Mouse (Mus musculus) midbrain, embryonic 16.5 days (tissue): ENCODE measurements around the gene Fat3. TPM values are rescaled to one million over a fixed set of nuclear protein-coding genes. Genes with fewer than 3 reads are reported as not detected.

Experiments
- ATAC-seq: fragments of 200-750 bp; cut with Nextera tagmentation; 2 replicates; pipeline ENCODE4 v1.8.0; 2017; ENCODE audit warnings: moderate TSS enrichment
- H3K27ac ChIP-seq: fragments of 300-500 bp; sonication (generic); 2 replicates; pipeline ENCODE4 v1.5.1; 2014; ENCODE audit warnings: mild to moderate bottlenecking, low read length, mixed read lengths
- H3K27me3 ChIP-seq: fragments of 300-500 bp; sonication (generic); 2 replicates; pipeline ENCODE4 v1.6.1; 2014; ENCODE audit warnings: low read depth, low read length, mixed read lengths; ENCODE audit not compliant: control insufficient read depth, insufficient read depth
- H3K36me3 ChIP-seq: fragments of 300-500 bp; sonication (generic); 2 replicates; pipeline ENCODE4 v1.6.1; 2014; ENCODE audit warnings: mild to moderate bottlenecking, low read length, moderate library complexity, mixed read lengths; ENCODE audit not compliant: control insufficient read depth, insufficient read depth
- H3K4me1 ChIP-seq: fragments of 300-500 bp; sonication (generic); 2 replicates; pipeline ENCODE4 v1.6.1; 2014; ENCODE audit warnings: mild to moderate bottlenecking, low read length, mixed read lengths; ENCODE audit not compliant: control insufficient read depth, insufficient read depth
- H3K4me2 ChIP-seq: fragments of 300-500 bp; sonication (generic); 2 replicates; pipeline ENCODE4 v1.6.1; 2014; ENCODE audit warnings: mild to moderate bottlenecking, low read length, mixed read lengths
- H3K4me3 ChIP-seq: fragments of 300-500 bp; sonication (generic); 2 replicates; pipeline ENCODE4 v1.5.1; 2014; ENCODE audit warnings: low read depth, mild to moderate bottlenecking, low read length, moderate library complexity, mixed read lengths
- H3K9ac ChIP-seq: fragments of 300-500 bp; sonication (generic); 2 replicates; pipeline ENCODE4 v1.6.1; 2014; ENCODE audit warnings: low read depth, low read length, mixed read lengths
- H3K9me3 ChIP-seq: fragments of 300-500 bp; sonication (generic); replicated peaks from 2 replicates; pipeline ENCODE4 v1.6.1; 2014; ENCODE audit warnings: mild to moderate bottlenecking, low read length, mixed read lengths; ENCODE audit not compliant: control insufficient read depth, poor library complexity, severe bottlenecking
- WGBS: fragments of 180-500 bp; shearing (Covaris S2); extraction: QIAGEN DNeasy Blood & Tissue Kit; methylation state at CpG from one replicate; pipeline ENCODE4 v1.1.7; 2014; 5-methylcytosine and 5-hydroxymethylcytosine counted together
- polyA plus RNA-seq: library from polyadenylated mRNA; unstranded; fragments of >200 nt; fragmentation: Nextera tagmentation; extraction: Ambion mirVana; gene quantifications from 2 replicates; pipeline ENCODE4 v1.2.1, GENCODE M21; 2015

The Fat3 gene
- polyA plus RNA-seq, 1 experiment from 2014 or later, result 13.4 TPM

- 87% methylated on average over 3 of the region's 3 CpGs for WGBS
- no peaks in the 10 kb centered on the region for H3K9me3 ChIP-seq
- no peak overlapping the region for H3K27ac ChIP-seq
- no peak for ATAC-seq
- H3K27me3 ChIP-seq, result no peaks in the 10 kb centered on the region
- H3K36me3 ChIP-seq, result no peaks in the 10 kb centered on the region
- no peak overlapping the region for H3K9ac ChIP-seq
- H3K4me3 ChIP-seq, result no peak overlapping the region
- H3K4me1 ChIP-seq, result 0 out of 2 replicates have a peak, but pooled peaks cover 2% of the 10 kb centered on the region
- no peak overlapping the region for H3K4me2 ChIP-seq
Measured at GRCm38 (mm10) chr9:16461491-16461890, 39.6 kb downstream of the Fat3 start.

- H3K27ac ChIP-seq, result no peak overlapping the region
- WGBS, result 67% methylated on average over 2 of the region's 2 CpGs
- H3K9me3 ChIP-seq, result no peaks in the 10 kb centered on the region
- H3K9ac ChIP-seq, result no peak overlapping the region
- no peak overlapping the region for H3K4me2 ChIP-seq
- no peak for ATAC-seq
- H3K4me1 ChIP-seq, result 0 out of 2 replicates have a peak, but pooled peaks cover 2% of the 10 kb centered on the region
- no peaks in the 10 kb centered on the region for H3K36me3 ChIP-seq
- no peak overlapping the region for H3K4me3 ChIP-seq
- H3K27me3 ChIP-seq, result no peaks in the 10 kb centered on the region
Measured at GRCm38 (mm10) chr9:16460591-16460990, 40.5 kb downstream of the Fat3 start.

GRCm38 (mm10) chr9:16441930-16442329 lies 59.2 kb downstream of the Fat3 start:
- Histone ChIP-seq H3K36me3 (no peaks in the 10 kb centered on the region), H3K4me2 (no peak overlapping the region), H3K4me1 (peaks cover 41% of the 10 kb centered on the region), H3K9me3 (no peaks in the 10 kb centered on the region), H3K27ac (no peak overlapping the region; the same call in 1 of the 2 replicates), H3K27me3 (no peaks in the 10 kb centered on the region), H3K4me3 (no peak overlapping the region), H3K9ac (no peak overlapping the region)
- no peak for ATAC-seq
- 71% methylated on average over 4 of the region's 4 CpGs for WGBS

DNA sequence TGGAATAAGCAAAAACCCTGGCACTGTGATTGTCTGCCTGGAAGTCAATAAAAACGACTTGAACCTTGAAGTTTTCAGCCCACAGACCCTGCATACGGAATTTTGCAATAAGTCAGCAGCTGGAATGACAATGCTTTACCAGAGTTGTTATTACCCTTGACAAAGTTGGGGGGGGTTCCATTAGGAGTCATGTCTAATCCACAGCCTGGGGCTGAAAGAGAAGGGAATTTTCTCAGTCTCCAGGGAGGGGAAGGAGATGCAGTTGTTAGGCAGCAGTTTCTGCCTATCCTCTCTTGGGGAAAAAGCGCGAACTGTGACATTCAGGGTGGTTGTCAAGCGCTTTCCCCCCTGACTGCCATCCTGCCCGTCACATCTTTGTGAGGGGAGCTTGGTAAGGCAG lies 60.4 kb downstream of the Fat3 start:
- H3K27ac ChIP-seq, result peak overlapping the region; percentile 70
- no peaks in the 10 kb centered on the region for H3K36me3 ChIP-seq
- H3K4me2 ChIP-seq, result 0 out of 2 replicates have a peak overlapping the region, but pooled peaks have one; percentile 7
- no peak overlapping the region for H3K4me3 ChIP-seq
- peaks cover 44% of the 10 kb centered on the region for H3K4me1 ChIP-seq
- H3K27me3 ChIP-seq, result no peaks in the 10 kb centered on the region
- no peaks in the 10 kb centered on the region for H3K9me3 ChIP-seq
- ATAC-seq, result 0 out of 2 replicates have a peak, but pooled peaks have one; percentile 19
- WGBS, result 18% methylated on average over 6 of the region's 6 CpGs
- no peak overlapping the region for H3K9ac ChIP-seq

GRCm38 (mm10) chr9:16439941-16440340 lies 61.1 kb downstream of the Fat3 start:
- Histone ChIP-seq H3K27ac (peak overlapping the region; percentile 70), H3K4me3 (no peak overlapping the region), H3K9me3 (no peaks in the 10 kb centered on the region), H3K4me2 (no peak overlapping the region), H3K4me1 (peaks cover 46% of the 10 kb centered on the region), H3K27me3 (no peaks in the 10 kb centered on the region), H3K36me3 (no peaks in the 10 kb centered on the region), H3K9ac (no peak overlapping the region)
- WGBS, result 16% methylated on average over 3 of the region's 3 CpGs
- ATAC-seq, result 0 out of 2 replicates have a peak, but pooled peaks have one; percentile 22

DNA sequence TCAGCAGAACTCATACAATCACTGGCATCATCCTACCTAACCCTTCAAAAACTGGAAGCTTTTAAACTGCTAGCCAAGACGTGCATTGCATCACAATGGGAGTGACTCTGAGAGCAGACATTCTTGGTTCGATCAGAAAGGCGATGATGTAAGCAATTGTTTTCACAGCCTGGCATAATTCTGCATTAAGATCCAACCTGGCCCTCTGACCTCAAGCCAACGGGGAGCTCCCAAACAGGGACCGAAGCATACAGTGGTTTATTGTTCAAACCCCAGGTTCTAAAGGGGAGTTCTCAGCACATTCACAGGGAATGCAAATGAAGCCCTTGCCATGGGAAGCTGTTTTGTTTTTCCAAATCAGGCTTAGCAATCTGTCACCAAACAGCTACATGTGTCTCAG lies 63.3 kb downstream of the Fat3 start:
- WGBS, result 5% methylated on average over 5 of the region's 5 CpGs
- no peaks in the 10 kb centered on the region for H3K9me3 ChIP-seq
- no peaks in the 10 kb centered on the region for H3K36me3 ChIP-seq
- peak overlapping the region; percentile 36 for H3K27ac ChIP-seq
- H3K4me2 ChIP-seq, result no peak overlapping the region; the same call in 1 of the 2 replicates
- ATAC-seq, result peak; percentile 38; the same call in 1 of the 2 replicates
- H3K9ac ChIP-seq, result no peak overlapping the region
- H3K27me3 ChIP-seq, result no peaks in the 10 kb centered on the region
- H3K4me3 ChIP-seq, result no peak overlapping the region
- peaks cover 47% of the 10 kb centered on the region for H3K4me1 ChIP-seq

- Histone ChIP-seq H3K4me1 (peaks cover 10% of the 10 kb centered on the region), H3K27ac (peak overlapping the region; percentile 38; the same call in 1 of the 2 replicates), H3K36me3 (no peaks in the 10 kb centered on the region), H3K4me2 (no peak overlapping the region), H3K4me3 (no peak overlapping the region), H3K9ac (0 out of 2 replicates have a peak overlapping the region, but pooled peaks have one; percentile 2), H3K9me3 (no peaks in the 10 kb centered on the region), H3K27me3 (no peaks in the 10 kb centered on the region)
- 50% methylated on average over 5 of the region's 5 CpGs for WGBS
- peak; percentile 16; the same call in 1 of the 2 replicates for ATAC-seq
Measured at GRCm38 (mm10) chr9:16428589-16428988, 72.5 kb downstream of the Fat3 start.

DNA sequence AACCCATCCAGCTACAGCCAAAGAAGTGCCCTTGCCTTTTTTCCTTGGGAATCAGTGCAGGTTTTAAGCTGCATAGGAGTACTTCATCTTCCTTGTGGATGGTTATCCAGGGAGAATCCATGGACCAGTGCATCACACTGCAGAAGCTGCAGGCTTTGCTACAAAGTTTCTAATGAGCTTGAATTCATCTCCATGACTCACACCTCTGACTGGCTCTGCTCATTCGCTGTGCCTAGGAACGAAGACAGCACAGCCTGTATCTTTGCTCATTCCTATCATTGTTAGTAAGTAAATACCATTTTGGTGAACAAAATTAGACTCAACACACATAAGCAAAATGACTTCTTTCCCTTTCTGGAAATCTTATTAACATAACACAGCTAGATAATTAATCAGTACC lies 78.4 kb downstream of the Fat3 start:
- peaks cover 3% of the 10 kb centered on the region; the same call in 1 of the 2 replicates for H3K4me1 ChIP-seq
- 76% methylated on average over 2 of the region's 2 CpGs for WGBS
- H3K9ac ChIP-seq, result no peak overlapping the region
- H3K36me3 ChIP-seq, result no peaks in the 10 kb centered on the region
- no peaks in the 10 kb centered on the region for H3K27me3 ChIP-seq
- no peaks in the 10 kb centered on the region for H3K9me3 ChIP-seq
- no peak overlapping the region for H3K27ac ChIP-seq
- no peak overlapping the region for H3K4me2 ChIP-seq
- no peak overlapping the region for H3K4me3 ChIP-seq
- no peak for ATAC-seq

DNA sequence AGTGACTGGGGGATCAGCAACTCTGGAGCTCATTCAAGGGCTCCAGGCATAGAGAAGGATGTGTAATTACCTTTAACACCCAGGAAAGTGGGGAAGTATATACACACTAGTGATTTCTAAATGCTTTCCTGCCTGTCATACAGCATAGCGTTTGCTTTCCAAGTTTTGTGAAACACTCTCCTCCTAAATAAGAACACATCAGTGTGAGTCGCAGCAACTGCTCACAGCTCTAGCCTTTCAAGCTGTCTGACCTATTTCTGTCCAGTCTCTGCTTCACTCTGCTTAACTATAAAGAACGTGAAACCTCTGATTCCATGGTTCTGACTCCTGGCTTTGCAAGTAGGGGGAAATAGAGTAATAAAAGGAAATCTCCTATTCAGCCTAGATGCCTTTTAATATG lies 98.3 kb downstream of the Fat3 start:
- peaks cover 9% of the 10 kb centered on the region for H3K4me1 ChIP-seq
- no peak overlapping the region for H3K4me3 ChIP-seq
- H3K27me3 ChIP-seq, result no peaks in the 10 kb centered on the region
- H3K9ac ChIP-seq, result no peak overlapping the region
- no peak for ATAC-seq
- no peak overlapping the region for H3K4me2 ChIP-seq
- H3K36me3 ChIP-seq, result no peaks in the 10 kb centered on the region
- 48% methylated on average over 3 of the region's 3 CpGs for WGBS
- no peak overlapping the region for H3K27ac ChIP-seq
- H3K9me3 ChIP-seq, result no peaks in the 10 kb centered on the region
